Mouse (Mus musculus): ENCODE data around the gene Zmynd8. TPM values are rescaled to one million over a fixed set of nuclear protein-coding genes. Genes with fewer than 3 reads are reported as not detected.

Zmynd8 gene
- total RNA-seq (2023) = 125 TPM

DNA sequence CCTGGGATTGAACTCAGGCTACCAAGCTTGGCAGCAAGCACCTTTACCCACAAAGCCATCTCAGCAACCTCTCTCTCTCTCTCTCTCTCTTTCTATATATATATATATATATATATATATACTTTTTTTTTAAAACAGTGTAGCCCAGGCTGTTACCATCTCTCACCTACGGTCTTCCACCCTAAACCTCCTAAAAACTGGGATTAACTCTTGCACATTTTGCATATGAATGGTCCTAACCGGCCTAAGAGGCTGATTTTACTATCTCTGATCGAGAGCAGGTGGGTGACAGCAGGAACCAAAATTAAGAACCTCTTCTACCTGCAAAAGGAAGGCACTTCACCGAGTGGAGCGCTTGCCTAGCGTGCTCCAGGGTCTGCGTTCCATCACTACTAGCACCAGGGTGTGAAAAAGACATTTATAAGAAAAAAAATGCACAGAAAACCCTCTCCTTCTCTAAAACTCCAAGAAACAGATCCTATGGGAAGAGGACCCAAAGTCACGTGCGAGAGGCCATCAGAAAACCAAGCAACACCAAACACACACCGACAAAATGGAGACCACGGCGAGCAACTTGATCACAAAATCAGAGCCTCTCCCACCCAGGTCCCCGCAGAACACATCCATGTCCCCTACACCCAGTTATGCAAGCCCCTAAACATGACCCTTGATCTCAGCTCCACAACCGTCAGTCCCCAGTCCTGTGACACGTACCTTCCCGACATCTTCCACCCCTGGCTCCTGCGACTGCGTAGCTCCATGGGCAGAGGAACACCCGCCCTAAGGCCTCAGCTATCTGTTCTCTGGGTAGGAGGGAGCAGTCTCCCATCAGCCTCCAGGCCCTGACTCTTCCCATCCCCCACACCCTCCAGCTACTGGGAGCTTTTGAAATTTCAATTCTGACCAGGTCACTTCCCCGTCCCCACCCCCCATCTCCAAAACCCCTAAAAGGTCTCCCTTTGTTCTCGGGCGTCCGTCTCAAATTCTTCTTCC lies at the start of gene Zmynd8:
Zmynd8 (minus strand) TSS at position 815 of the 993 bp plus-strand sequence.

Other genes with a start within 250 kb of the Zmynd8 start
- 180 TPM for gene Ncoa3, start 93.6 kb upstream of the Zmynd8 start, total RNA-seq (2023)